Mouse (Mus musculus): ENCODE data around the gene Bms1.

DNA sequence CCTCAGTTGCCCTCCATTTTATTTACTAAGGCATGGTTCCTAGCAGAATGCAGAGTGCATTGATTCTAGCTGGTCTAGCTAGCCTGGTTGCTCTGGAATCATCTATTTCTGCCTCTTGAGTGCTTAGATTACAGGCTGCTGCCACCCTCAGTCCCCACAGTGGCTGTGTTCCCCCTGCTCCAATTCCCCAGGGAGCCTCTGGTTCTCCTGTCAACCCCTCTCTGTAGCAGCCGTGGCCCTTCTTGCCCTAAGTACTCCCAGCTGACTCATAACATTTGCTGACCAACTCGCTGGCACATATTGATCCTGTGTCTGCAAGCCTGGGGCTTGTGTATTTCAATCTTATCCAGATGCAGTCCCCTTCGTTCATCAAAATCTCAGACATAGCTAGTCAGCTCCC, 53.1 kb downstream of the Bms1 start:
- TF ChIP-seq POLR2A (IDR thresholded peaks at IDR 0.05; ENCODE audit: extremely low read depth, insufficient read depth, low read length) (no peak), CTCF (IDR thresholded peaks at IDR 0.05; ENCODE audit: extremely low read depth, insufficient read depth, low read length) (no peak)

Data from cortical plate, adult 2 months (tissue).